Mouse (Mus musculus) layer of hippocampus, postnatal 14 days (tissue): ENCODE measurements around the gene Catip. TPM values are rescaled to one million over a fixed set of nuclear protein-coding genes. Genes with fewer than 3 reads are reported as not detected.
"Not testable (repeated sequence)": the region's sequence is repeated elsewhere in the genome, so short reads cannot be mapped to it uniquely, and the experiment has no call there.

Experiments used
- DNase-seq, 2 experiments: peaks; one replicate each; pipeline ENCODE4 v3.0.0; 2021 to 2022; ENCODE audit warnings: low spot score in 2 of 2, mixed read lengths in 1 of 2
- total RNA-seq, 2 experiments: library from RNA; stranded (reverse); gene quantifications; 2 replicates each; pipeline ENCODE4 v1.2.3; 2021

Gene Catip
- total RNA-seq, 2 experiments from 2014 or later = 1.1 to 1.8 TPM

- DNase-seq = no peak
These were observed 21.5 kb downstream of the Catip start for GRCm38 (mm10) chr1:74383385-74383784.

- no peak for DNase-seq
These were observed 22.6 kb downstream of the Catip start for GRCm38 (mm10) chr1:74384525-74384924.

- DNase-seq = no peak
These were observed 23.2 kb downstream of the Catip start for GRCm38 (mm10) chr1:74385064-74385463.

- DNase-seq = no peak
These were observed 23.6 kb downstream of the Catip start for GRCm38 (mm10) chr1:74385531-74385930.

- no peak for DNase-seq
These were observed 24.4 kb downstream of the Catip start for GRCm38 (mm10) chr1:74386363-74386713.

GRCm38 (mm10) chr1:74386714-74387385 lies 24.9 kb downstream of the Catip start:
- DNase-seq = peak; percentile 95 to 98

GRCm38 (mm10) chr1:74387386-74387988 lies 25.6 kb downstream of the Catip start:
- DNase-seq = no peak

- DNase-seq = no peak
These were observed 26.6 kb downstream of the Catip start for GRCm38 (mm10) chr1:74388398-74388920.

- no peak for DNase-seq
These were observed 28.0 kb downstream of the Catip start for GRCm38 (mm10) chr1:74389831-74390286.

GRCm38 (mm10) chr1:74390287-74390906 lies 28.5 kb downstream of the Catip start:
- DNase-seq = no peak

- DNase-seq = peak; percentile 93 to 96
These were observed 29.2 kb downstream of the Catip start, which contains the start of gene Ctdsp1 for GRCm38 (mm10) chr1:74390924-74391748. Gene Ctdsp1, plus strand, starts transcription at chr1:74391509.

- DNase-seq = peak; percentile 48 to 52
These were observed 30.0 kb downstream of the Catip start for GRCm38 (mm10) chr1:74391844-74392441.

- DNase-seq = no peak
These were observed 30.6 kb downstream of the Catip start for GRCm38 (mm10) chr1:74392446-74392994.

GRCm38 (mm10) chr1:74393010-74393409 lies 31.1 kb downstream of the Catip start:
- no peak for DNase-seq

GRCm38 (mm10) chr1:74393697-74394096 lies 31.8 kb downstream of the Catip start:
- DNase-seq = no peak

GRCm38 (mm10) chr1:74394311-74394710 lies 32.4 kb downstream of the Catip start:
- DNase-seq = no peak

GRCm38 (mm10) chr1:74394858-74395257 lies 33.0 kb downstream of the Catip start:
- DNase-seq = no peak

GRCm38 (mm10) chr1:74395290-74395689 lies 33.4 kb downstream of the Catip start:
- DNase-seq = no peak

- DNase-seq = not testable (repeated sequence)
These were observed 34.7 kb downstream of the Catip start for GRCm38 (mm10) chr1:74396456-74397222.
